ENCODE assay signal across 9 mouse cellular contexts in the genomic region with DNA sequence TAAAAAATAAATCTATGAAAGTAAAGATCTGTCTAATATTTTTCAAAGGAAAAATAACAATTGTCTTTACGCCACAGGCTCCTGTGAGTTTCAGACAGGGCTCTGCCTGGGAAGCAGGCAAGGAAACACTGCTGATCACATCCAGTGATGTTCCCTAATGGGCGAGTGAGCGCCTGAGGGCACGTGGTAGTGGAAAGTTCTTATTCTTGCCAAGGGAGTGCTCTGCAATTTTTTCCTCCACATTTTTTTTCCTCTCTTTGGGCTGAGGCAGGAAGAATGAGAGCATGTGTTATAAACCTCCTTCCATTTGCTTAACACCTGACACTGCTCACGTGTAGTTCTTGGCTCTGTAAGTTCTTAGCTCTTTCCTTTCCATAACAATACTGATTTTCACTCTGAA. TPM values are rescaled to one million over a fixed set of nuclear protein-coding genes. Genes with fewer than 3 reads are reported as not detected.
DNase-seq lines count a peak whose midpoint lies in the region; ATAC-seq lines count a peak whose summit lies in the region.
"Had no signal": no experiment of that assay in that cellular context is flagged by ENCODE, and none has a peak within 500 bp of the region (broad histone marks: within the 10 kb centered on the region; RNA-seq: fewer than 3 reads in every experiment).

No protein-coding gene starts in this region.

- H3K4me3 ChIP-seq in heart, embryonic 12.5 days = no peak overlapping the region
- no peak overlapping the region for H3K4me3 ChIP-seq in lung, embryonic 16.5 days (ENCODE audit: low read length)
- no peak overlapping the region for H3K4me3 ChIP-seq in hindbrain, embryonic 13.5 days
- no peak overlapping the region for H3K4me3 ChIP-seq in liver, embryonic 11.5 days (ENCODE audit: low read depth, low read length)
- H3K4me3 ChIP-seq: limb, embryonic 15.5 days had no signal

- H3K27me3 ChIP-seq in heart, embryonic 12.5 days (replicated peaks) = no peaks in the 10 kb centered on the region
- H3K27me3 ChIP-seq in lung, embryonic 16.5 days (ENCODE audit: control insufficient read depth, insufficient read depth, low read depth, low read length) = no peaks in the 10 kb centered on the region
- H3K27me3 ChIP-seq in hindbrain, embryonic 13.5 days = no peaks in the 10 kb centered on the region
- no peaks in the 10 kb centered on the region for H3K27me3 ChIP-seq in liver, embryonic 11.5 days (replicated peaks; ENCODE audit: control insufficient read depth, insufficient read depth, low read length)
- H3K27me3 ChIP-seq: limb, embryonic 15.5 days had no signal

- peak; percentile 74 to 79 for DNase-seq in heart, adult 18-20 months
- DNase-seq in heart, postnatal 14 days = no peak
- DNase-seq in adrenal gland, adult 8-10 months = peak; percentile 42
- DNase-seq in liver, embryonic 11.5 days (ENCODE audit: low spot score) = no peak
- DNase-seq in embryo, embryonic 10.5 days (ENCODE audit: low spot score) = no peak

- no peak overlapping the region for H3K9ac ChIP-seq in heart, embryonic 12.5 days
- no peak overlapping the region for H3K9ac ChIP-seq in lung, embryonic 16.5 days (ENCODE audit: low read length)
- no peak overlapping the region for H3K9ac ChIP-seq in hindbrain, embryonic 13.5 days
- H3K9ac ChIP-seq in liver, embryonic 11.5 days (ENCODE audit: low read depth, low read length) = no peak overlapping the region
- H3K9ac ChIP-seq: limb, embryonic 15.5 days had no signal

- peaks cover 84% of the 10 kb centered on the region for H3K36me3 ChIP-seq in heart, embryonic 12.5 days
- H3K36me3 ChIP-seq in lung, embryonic 16.5 days (ENCODE audit: control insufficient read depth, insufficient read depth, low read length) = peaks cover 22% of the 10 kb centered on the region
- peaks cover 70% of the 10 kb centered on the region for H3K36me3 ChIP-seq in hindbrain, embryonic 13.5 days
- peaks cover 50% of the 10 kb centered on the region for H3K36me3 ChIP-seq in liver, embryonic 11.5 days (ENCODE audit: control insufficient read depth, insufficient read depth, low read length)

- intact Hi-C loops in heart, postnatal 14 days (cut with DNase I) = no loop called here

- peak overlapping the region; percentile 29; the same call in 1 of the 2 replicates for H3K27ac ChIP-seq in heart, embryonic 12.5 days (ENCODE audit: poor library complexity, severe bottlenecking)
- H3K27ac ChIP-seq in lung, embryonic 16.5 days (ENCODE audit: low read length) = no peak overlapping the region
- H3K27ac ChIP-seq in hindbrain, embryonic 13.5 days = no peak overlapping the region
- H3K27ac ChIP-seq in liver, embryonic 11.5 days (ENCODE audit: low read depth, low read length) = no peak overlapping the region
- H3K27ac ChIP-seq: limb, embryonic 15.5 days had no signal

- peak; percentile 61; the same call in 1 of the 2 replicates for ATAC-seq in heart, embryonic 12.5 days (ENCODE audit: insufficient number of reproducible peaks, low FRiP score)
- ATAC-seq in lung, embryonic 16.5 days (ENCODE audit: low read depth) = 0 out of 2 replicates have a peak, but pooled peaks have one; percentile 41
- no peak for ATAC-seq in hindbrain, embryonic 13.5 days (ENCODE audit: low FRiP score)
- no peak for ATAC-seq in liver, embryonic 11.5 days (replicated peaks; ENCODE audit: low FRiP score)

- WGBS in heart, embryonic 12.5 days = 64% methylated on average over 5 of the region's 5 CpGs
- WGBS in lung, embryonic 16.5 days = 77% methylated on average over 5 of the region's 5 CpGs
- 90% methylated on average over 5 of the region's 5 CpGs for WGBS in hindbrain, embryonic 13.5 days
- 90% methylated on average over 5 of the region's 5 CpGs for WGBS in liver, embryonic 11.5 days

- H3K4me2 ChIP-seq in heart, embryonic 12.5 days = no peak overlapping the region
- H3K4me2 ChIP-seq in lung, embryonic 16.5 days (ENCODE audit: low read depth, low read length) = no peak overlapping the region
- H3K4me2 ChIP-seq in hindbrain, embryonic 13.5 days = no peak overlapping the region
- no peak overlapping the region for H3K4me2 ChIP-seq in liver, embryonic 11.5 days
- H3K4me2 ChIP-seq: limb, embryonic 15.5 days had no signal

- no peaks in the 10 kb centered on the region for H3K9me3 ChIP-seq in heart, embryonic 12.5 days (replicated peaks)
- H3K9me3 ChIP-seq in lung, embryonic 16.5 days (ENCODE audit: control insufficient read depth, low read length) = no peaks in the 10 kb centered on the region
- no peaks in the 10 kb centered on the region for H3K9me3 ChIP-seq in hindbrain, embryonic 13.5 days
- no peaks in the 10 kb centered on the region for H3K9me3 ChIP-seq in liver, embryonic 11.5 days (ENCODE audit: control insufficient read depth, low read length)
- H3K9me3 ChIP-seq: limb, embryonic 15.5 days had no signal

- peaks cover 17% of the 10 kb centered on the region for H3K4me1 ChIP-seq in heart, embryonic 12.5 days (replicated peaks)
- no peaks in the 10 kb centered on the region for H3K4me1 ChIP-seq in lung, embryonic 16.5 days (replicated peaks; ENCODE audit: control insufficient read depth, insufficient read depth, low read length)
- no peaks in the 10 kb centered on the region for H3K4me1 ChIP-seq in hindbrain, embryonic 13.5 days (replicated peaks)
- H3K4me1 ChIP-seq in liver, embryonic 11.5 days (replicated peaks; ENCODE audit: control insufficient read depth, insufficient read depth, low read length) = no peaks in the 10 kb centered on the region
- H3K4me1 ChIP-seq: limb, embryonic 15.5 days had no signal

RNA-seq across cellular contexts. Expression of a gene that starts 20.2 kb away (rescaled TPM):
- over 10,000 TPM; 12,284 to 12,648 TPM for total RNA-seq in heart, adult 18-20 months (2021)
- 1,000 to 10,000 TPM; 9,386 to 9,784 TPM for total RNA-seq in heart, postnatal 14 days (2021)
- 100 to 1,000 TPM; 187 to 206 (median 196) TPM for total RNA-seq in adrenal gland, adult 8-10 months (2022)
- polyA plus RNA-seq in heart, embryonic 12.5 days (2016; fragmentation: Nextera tagmentation; extraction: Ambion mirVana) = 414 and 424 TPM in 2 replicates
- 28.8 TPM in 2 replicates for polyA plus RNA-seq in lung, embryonic 16.5 days (2015; fragmentation: Nextera tagmentation; extraction: Ambion mirVana)
- 39.4 and 41.2 TPM in 2 replicates for polyA plus RNA-seq in hindbrain, embryonic 13.5 days (2015; fragmentation: Nextera tagmentation; extraction: Ambion mirVana)
- 45.2 and 46.8 TPM in 2 replicates for polyA plus RNA-seq in liver, embryonic 11.5 days (2014; fragmentation: Nextera tagmentation; extraction: Ambion mirVana)

Comparison
In these comparisons a context has a peak if more than half of its experiments do, and no peak if none do; other contexts are left out.
1. DNase-seq: peak in heart, adult 18-20 months (2 of 2) and adrenal gland, adult 8-10 months (single experiment); none in heart, postnatal 14 days (0 of 2), liver, embryonic 11.5 days (single experiment) and embryo, embryonic 10.5 days (single experiment).
2. ATAC-seq: peak in heart, embryonic 12.5 days (single experiment) and lung, embryonic 16.5 days (single experiment); none in hindbrain, embryonic 13.5 days (single experiment) and liver, embryonic 11.5 days (single experiment).